Mouse (Mus musculus) macrophage (primary cell): ENCODE measurements around the gene Slc8a1. TPM values are rescaled to one million over a fixed set of nuclear protein-coding genes. Genes with fewer than 3 reads are reported as not detected.

Source experiments
- H3K27ac ChIP-seq: fragments of 350-480 bp; formaldehyde crosslinking; 2 replicates; pipeline ENCODE4 v1.9.0; 2021
- H3K36me3 ChIP-seq: fragments of 350-480 bp; formaldehyde crosslinking; 2 replicates; pipeline ENCODE4 v1.9.0; 2021; ENCODE audit errors: inconsistent target
- H3K4me3 ChIP-seq: fragments of 350-480 bp; formaldehyde crosslinking; 2 replicates; pipeline ENCODE4 v1.9.0; 2021; ENCODE audit errors: inconsistent target
- H3K79me2 ChIP-seq: fragments of 350-480 bp; formaldehyde crosslinking; 2 replicates; pipeline ENCODE4 v1.9.0; 2021; ENCODE audit errors: inconsistent target
- whole genome bisulfite sequencing: methylation state at CpG from one replicate; pipeline ENCODE4 v1.1.7; 2026; ENCODE audit warnings: inconsistent platforms; ENCODE audit not compliant: missing documents; 5-methylcytosine and 5-hydroxymethylcytosine counted together
- polyA plus RNA-seq: library from polyadenylated mRNA; stranded (reverse); fragments of 250-400 nt; gene quantifications from 3 replicates; pipeline ENCODE4 v1.2.4, GENCODE M21; 2018; ENCODE audit warnings: inconsistent platforms
- total RNA-seq, 78 experiments: library from RNA; depleted of rRNA; stranded (reverse); fragments of 250-400 nt; gene quantifications; 1 replicate in 9 of 78; 2 replicates in 24 of 78; 3 replicates in 43 of 78; 4 replicates in 2 of 78; pipeline ENCODE4 v1.2.4; 2018; ENCODE audit warnings: inconsistent platforms in 56 of 78

Gene Slc8a1
- total RNA-seq (2018; cell fraction: chromatin; rRNA removed), result 100 to 1,000 TPM in 24 of 26 experiments, 10 to 100 TPM in 2; 54.8 to 281 (median 220) TPM
- total RNA-seq (2018; cell fraction: cytosol; rRNA removed), result 10 to 100 TPM; 31.2 to 59.8 (median 50.0) TPM
- 100 to 1,000 TPM in 20 of 26 experiments, 10 to 100 TPM in 6; 52.6 to 282 (median 140) TPM for total RNA-seq (2018; cell fraction: nucleus; rRNA removed)
- 21.1 to 26.8 TPM (median 22.8 TPM) in 3 replicates for polyA plus RNA-seq

GRCm38 (mm10) chr17:81738311-81738755 is at the start of gene Slc8a1:
Gene Slc8a1, minus strand, starts transcription at chr17:81738377.
- H3K4me3 ChIP-seq, result no peak within 1 kb of the TSS
- no peaks in the 10 kb centered on the region for H3K36me3 ChIP-seq
- H3K27ac ChIP-seq, result no peak within 1 kb of the TSS
- no peaks in the 10 kb centered on the region for H3K79me2 ChIP-seq
- 97% methylated on average over 14 of the region's 14 CpGs for WGBS

GRCm38 (mm10) chr17:81787350-81787749 is 49.2 kb upstream of the Slc8a1 start:
- Histone ChIP-seq H3K27ac (no peak overlapping the region), H3K79me2 (no peaks in the 10 kb centered on the region), H3K4me3 (no peak overlapping the region), H3K36me3 (no peaks in the 10 kb centered on the region)
- 26% methylated on average over 4 of the region's 4 CpGs for WGBS

- 24% methylated on average over 3 of the region's 4 CpGs for WGBS
- no peaks in the 10 kb centered on the region for H3K79me2 ChIP-seq
- H3K36me3 ChIP-seq, result no peaks in the 10 kb centered on the region
- H3K4me3 ChIP-seq, result no peak overlapping the region
- H3K27ac ChIP-seq, result no peak overlapping the region
Observed at GRCm38 (mm10) chr17:81782326-81782725, 44.1 kb upstream of the Slc8a1 start.

- Histone ChIP-seq H3K27ac (no peak overlapping the region), H3K4me3 (no peak overlapping the region), H3K79me2 (no peaks in the 10 kb centered on the region), H3K36me3 (no peaks in the 10 kb centered on the region)
- WGBS, result 93% methylated on average over 5 of the region's 5 CpGs
Observed at GRCm38 (mm10) chr17:81781491-81781890, 43.3 kb upstream of the Slc8a1 start.

GRCm38 (mm10) chr17:81779883-81780282 is 41.7 kb upstream of the Slc8a1 start:
- Histone ChIP-seq H3K36me3 (no peaks in the 10 kb centered on the region), H3K4me3 (no peak overlapping the region), H3K27ac (no peak overlapping the region), H3K79me2 (no peaks in the 10 kb centered on the region)
- WGBS, result 61% methylated on average over 4 of the region's 4 CpGs

GRCm38 (mm10) chr17:81750664-81751063 is 12.5 kb upstream of the Slc8a1 start:
- H3K79me2 ChIP-seq, result no peaks in the 10 kb centered on the region
- H3K36me3 ChIP-seq, result no peaks in the 10 kb centered on the region
- WGBS, result 93% methylated on average over 2 of the region's 2 CpGs
- H3K4me3 ChIP-seq, result no peak overlapping the region
- H3K27ac ChIP-seq, result no peak overlapping the region

- H3K4me3 ChIP-seq, result no peak overlapping the region
- WGBS, result 86% methylated on average over 2 of the region's 2 CpGs
- H3K36me3 ChIP-seq, result no peaks in the 10 kb centered on the region
Observed at GRCm38 (mm10) chr17:81743034-81743433, 4.9 kb upstream of the Slc8a1 start.

GRCm38 (mm10) chr17:81740576-81740975 is 2.4 kb upstream of the Slc8a1 start:
- H3K27ac ChIP-seq, result no peak overlapping the region
- 92% methylated on average over 6 of the region's 6 CpGs for WGBS
- H3K36me3 ChIP-seq, result no peaks in the 10 kb centered on the region
- H3K79me2 ChIP-seq, result no peaks in the 10 kb centered on the region
- H3K4me3 ChIP-seq, result no peak overlapping the region

More at GRCm38 (mm10) chr17:81743034-81743433, 4.9 kb upstream of the Slc8a1 start:
- no peak overlapping the region for H3K27ac ChIP-seq
- no peaks in the 10 kb centered on the region for H3K79me2 ChIP-seq

GRCm38 (mm10) chr17:81737779-81738178 is 398 bp downstream of the Slc8a1 start:
- no peak overlapping the region for H3K27ac ChIP-seq
- no peak overlapping the region for H3K4me3 ChIP-seq
- H3K79me2 ChIP-seq, result no peaks in the 10 kb centered on the region
- H3K36me3 ChIP-seq, result no peaks in the 10 kb centered on the region
- whole genome bisulfite sequencing, result 69% methylated on average over 2 of the region's 2 CpGs

- 92% methylated on average over 4 of the region's 4 CpGs for WGBS
- Histone ChIP-seq H3K79me2 (no peaks in the 10 kb centered on the region), H3K4me3 (no peak overlapping the region), H3K36me3 (no peaks in the 10 kb centered on the region), H3K27ac (no peak overlapping the region)
Observed at GRCm38 (mm10) chr17:81737309-81737708, 868 bp downstream of the Slc8a1 start.

- no peak overlapping the region for H3K4me3 ChIP-seq
Observed at GRCm38 (mm10) chr17:81735583-81735982, 2.6 kb downstream of the Slc8a1 start.

GRCm38 (mm10) chr17:81729891-81730290 is 8.3 kb downstream of the Slc8a1 start:
- no peaks in the 10 kb centered on the region for H3K36me3 ChIP-seq
- no peak overlapping the region for H3K27ac ChIP-seq
- WGBS, result 95% methylated on average over 4 of the region's 4 CpGs
- H3K4me3 ChIP-seq, result no peak overlapping the region
- no peaks in the 10 kb centered on the region for H3K79me2 ChIP-seq

More at GRCm38 (mm10) chr17:81735583-81735982, 2.6 kb downstream of the Slc8a1 start:
- no peaks in the 10 kb centered on the region for H3K36me3 ChIP-seq
- 82% methylated on average over 2 of the region's 2 CpGs for WGBS
- H3K27ac ChIP-seq, result no peak overlapping the region
- H3K79me2 ChIP-seq, result no peaks in the 10 kb centered on the region

GRCm38 (mm10) chr17:81712273-81712751 is 25.9 kb downstream of the Slc8a1 start:
- H3K79me2 ChIP-seq, result no peaks in the 10 kb centered on the region
- WGBS, result 0% methylated on average over 1 of the region's 1 CpGs
- H3K27ac ChIP-seq, result peak overlapping the region; percentile 79
- H3K4me3 ChIP-seq, result no peak overlapping the region
- no peaks in the 10 kb centered on the region for H3K36me3 ChIP-seq

GRCm38 (mm10) chr17:81704761-81705160 is 33.4 kb downstream of the Slc8a1 start:
- H3K36me3 ChIP-seq, result no peaks in the 10 kb centered on the region
- WGBS, result 12% methylated on average over 3 of the region's 3 CpGs
- no peaks in the 10 kb centered on the region for H3K79me2 ChIP-seq
- H3K27ac ChIP-seq, result no peak overlapping the region
- no peak overlapping the region for H3K4me3 ChIP-seq

- Histone ChIP-seq H3K36me3 (no peaks in the 10 kb centered on the region), H3K4me3 (no peak overlapping the region), H3K27ac (peak overlapping the region; percentile 44), H3K79me2 (no peaks in the 10 kb centered on the region)
- WGBS, result 17% methylated on average over 2 of the region's 2 CpGs
Observed at GRCm38 (mm10) chr17:81703258-81703657, 34.9 kb downstream of the Slc8a1 start.

- no peak overlapping the region for H3K27ac ChIP-seq
- 96% methylated on average over 4 of the region's 4 CpGs for WGBS
- no peaks in the 10 kb centered on the region for H3K79me2 ChIP-seq
Observed at GRCm38 (mm10) chr17:81701701-81702100, 36.5 kb downstream of the Slc8a1 start.

More at GRCm38 (mm10) chr17:81701701-81702100, 36.5 kb downstream of the Slc8a1 start:
- H3K4me3 ChIP-seq, result no peak overlapping the region
- H3K36me3 ChIP-seq, result no peaks in the 10 kb centered on the region
